Mouse (Mus musculus): ENCODE measurements around the gene Plcd1. TPM values are rescaled to one million over a fixed set of nuclear protein-coding genes. Genes with fewer than 3 reads are reported as not detected.

Gene Plcd1
- polyA plus RNA-seq, 1 experiment from 2014 or later: 2.8 TPM

DNA sequence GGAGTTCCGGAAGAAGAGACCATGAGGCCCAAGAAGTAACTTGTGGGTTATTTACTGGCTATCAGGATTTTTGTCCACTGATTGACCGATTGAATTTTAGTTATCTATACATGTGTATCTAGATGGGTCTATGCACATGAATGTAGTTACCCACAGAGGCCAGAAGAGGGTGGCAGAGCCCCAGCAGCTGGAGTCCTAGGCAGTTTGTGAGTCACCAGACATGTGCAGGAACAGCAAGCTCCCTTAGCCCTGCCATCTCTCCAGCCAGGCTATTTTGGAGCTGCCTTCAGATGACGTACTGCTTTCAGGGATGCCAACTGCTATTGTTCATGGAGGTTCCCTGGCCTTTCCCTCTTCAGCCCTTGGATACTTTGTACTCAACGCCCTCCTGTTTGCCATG, 14.3 kb upstream of the Plcd1 start:
- no peaks in the 10 kb centered on the region for H3K9me3 ChIP-seq (replicated peaks)
- ATAC-seq: no peak
- no peak overlapping the region for H3K4me3 ChIP-seq
- WGBS (ENCODE audit: insufficient replicate concordance): 61% methylated on average over 4 of the region's 4 CpGs
- H3K4me1 ChIP-seq: no peaks in the 10 kb centered on the region
- H3K27me3 ChIP-seq (replicated peaks): peaks cover 18% of the 10 kb centered on the region
- no peak overlapping the region for H3K9ac ChIP-seq
- no peak overlapping the region for H3K4me2 ChIP-seq
- H3K36me3 ChIP-seq: no peaks in the 10 kb centered on the region
- H3K27ac ChIP-seq: no peak overlapping the region

DNA sequence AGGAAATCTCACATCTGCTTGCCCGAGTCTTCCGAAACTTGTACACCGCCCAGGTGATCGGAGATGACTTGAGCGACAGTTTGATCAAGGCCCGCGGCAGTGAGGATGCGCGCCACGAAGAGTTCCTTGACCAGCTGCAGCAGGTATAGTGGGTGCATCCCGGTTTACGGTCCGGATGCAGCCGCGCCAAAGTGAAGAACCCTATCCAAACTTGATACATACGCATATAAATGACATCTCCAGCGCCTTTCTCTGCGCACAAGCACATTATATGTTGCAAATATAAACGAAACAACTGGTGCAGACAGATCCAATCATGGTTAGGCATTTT, 9.4 kb upstream of the Plcd1 start:
- WGBS (ENCODE audit: insufficient replicate concordance): 2% methylated on average over 19 of the region's 19 CpGs
- no peak overlapping the region for H3K27ac ChIP-seq
- H3K4me2 ChIP-seq: peak overlapping the region; percentile 80

DNA sequence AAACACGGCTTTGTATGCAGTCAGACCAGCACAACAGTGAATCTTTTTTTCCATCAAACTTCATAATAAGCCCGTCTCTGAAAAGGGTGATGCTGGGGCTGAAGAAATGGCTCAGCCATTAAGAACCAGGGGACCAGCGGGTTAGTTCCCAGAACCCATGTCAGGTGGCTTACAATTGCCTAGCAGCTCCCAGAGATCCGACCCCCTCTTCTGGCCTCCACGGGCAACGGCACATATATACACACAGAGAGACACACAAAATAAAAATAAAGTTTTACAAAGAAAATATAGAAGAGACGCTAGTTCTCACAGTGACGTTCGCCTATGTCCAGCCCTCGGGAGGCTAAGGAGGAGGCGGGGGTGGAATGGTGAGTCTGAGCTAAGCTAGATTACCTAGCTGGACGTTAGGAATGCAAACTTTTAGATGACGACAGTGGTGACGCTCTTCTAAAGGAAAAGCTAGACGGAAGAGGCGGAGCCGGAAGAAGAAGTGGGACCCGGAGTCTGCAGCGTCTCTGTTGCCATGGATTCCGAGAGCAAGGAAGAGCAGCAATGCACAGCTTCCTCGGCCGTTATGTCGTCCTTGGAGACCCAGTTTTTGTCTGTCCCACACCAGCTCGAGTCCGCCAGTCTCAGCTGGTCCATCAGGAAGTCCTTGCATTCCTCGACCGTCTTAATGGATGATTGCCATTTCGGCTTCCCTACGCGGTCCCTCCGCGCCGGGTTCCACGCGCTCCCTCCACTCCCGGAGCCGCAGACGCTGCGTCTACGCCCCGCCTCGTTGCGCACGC, 8.9 kb upstream of the Plcd1 start, which contains the start of gene Dlec1:
TSS of gene Dlec1 (plus strand) at position 487 of the 791 bp plus-strand sequence.
- Histone ChIP-seq H3K9ac (no peak within 1 kb of the TSS), H3K4me3 (peak within 1 kb of the TSS; percentile 61), H3K4me1 (no peaks in the 10 kb centered on the region), H3K9me3 (replicated peaks) (no peaks in the 10 kb centered on the region), H3K36me3 (no peaks in the 10 kb centered on the region), H3K27me3 (replicated peaks) (peaks cover 32% of the 10 kb centered on the region), H3K27ac (no peak within 1 kb of the TSS), H3K4me2 (peak within 1 kb of the TSS; percentile 80)
- 3% methylated on average over 44 of the region's 44 CpGs for WGBS (ENCODE audit: insufficient replicate concordance)
- ATAC-seq: peak; percentile 75

More for the DNA sequence above, 9.4 kb upstream of the Plcd1 start:
- no peak; the same call in 1 of the 2 replicates for ATAC-seq
- Histone ChIP-seq H3K27me3 (replicated peaks) (peaks cover 28% of the 10 kb centered on the region), H3K9ac (no peak overlapping the region), H3K9me3 (replicated peaks) (no peaks in the 10 kb centered on the region), H3K36me3 (no peaks in the 10 kb centered on the region), H3K4me3 (peak overlapping the region; percentile 61), H3K4me1 (no peaks in the 10 kb centered on the region)

DNA sequence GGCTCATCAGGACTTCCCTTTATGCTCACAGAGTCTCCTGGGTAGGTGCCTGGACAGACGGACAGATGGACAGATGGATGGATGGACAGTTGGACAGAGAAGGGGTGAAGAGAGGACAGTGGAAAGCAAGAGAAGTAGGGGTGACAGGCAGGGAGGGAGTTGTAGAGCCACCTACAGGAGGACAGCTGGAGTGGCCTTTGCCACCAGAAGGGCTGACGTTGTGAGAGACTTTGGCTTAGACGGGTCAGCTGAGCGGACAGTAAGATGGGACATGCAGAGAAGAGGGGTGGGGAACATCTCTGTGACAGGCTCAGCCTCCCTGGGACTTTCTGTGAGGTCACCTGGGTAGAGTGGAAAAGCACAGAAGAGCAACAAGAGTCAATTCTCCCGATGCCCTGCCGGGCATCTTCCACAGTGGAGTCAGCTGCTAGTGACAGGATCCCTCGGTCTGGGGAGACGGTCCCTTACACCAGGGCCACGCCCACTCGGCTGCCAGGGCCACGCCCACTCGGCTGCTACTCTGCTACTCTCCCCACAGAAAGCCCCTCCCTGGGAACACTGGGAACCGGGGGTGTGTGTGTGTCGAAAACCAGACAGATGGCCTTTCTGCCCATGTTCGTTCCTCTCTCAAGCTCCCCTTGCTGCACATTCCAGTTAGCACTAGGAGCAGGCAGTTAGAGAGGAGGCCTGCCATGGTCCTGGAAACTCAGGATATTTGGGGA, 7.0 kb upstream of the Plcd1 start:
- H3K4me3 ChIP-seq: no peak overlapping the region
- peaks cover 49% of the 10 kb centered on the region for H3K27me3 ChIP-seq (replicated peaks)
- H3K9ac ChIP-seq: no peak overlapping the region
- H3K9me3 ChIP-seq (replicated peaks): no peaks in the 10 kb centered on the region
- H3K27ac ChIP-seq: no peak overlapping the region
- 17% methylated on average over 15 of the region's 15 CpGs for WGBS (ENCODE audit: insufficient replicate concordance)
- no peaks in the 10 kb centered on the region for H3K36me3 ChIP-seq
- ATAC-seq: no peak
- H3K4me1 ChIP-seq: no peaks in the 10 kb centered on the region
- no peak overlapping the region for H3K4me2 ChIP-seq

DNA sequence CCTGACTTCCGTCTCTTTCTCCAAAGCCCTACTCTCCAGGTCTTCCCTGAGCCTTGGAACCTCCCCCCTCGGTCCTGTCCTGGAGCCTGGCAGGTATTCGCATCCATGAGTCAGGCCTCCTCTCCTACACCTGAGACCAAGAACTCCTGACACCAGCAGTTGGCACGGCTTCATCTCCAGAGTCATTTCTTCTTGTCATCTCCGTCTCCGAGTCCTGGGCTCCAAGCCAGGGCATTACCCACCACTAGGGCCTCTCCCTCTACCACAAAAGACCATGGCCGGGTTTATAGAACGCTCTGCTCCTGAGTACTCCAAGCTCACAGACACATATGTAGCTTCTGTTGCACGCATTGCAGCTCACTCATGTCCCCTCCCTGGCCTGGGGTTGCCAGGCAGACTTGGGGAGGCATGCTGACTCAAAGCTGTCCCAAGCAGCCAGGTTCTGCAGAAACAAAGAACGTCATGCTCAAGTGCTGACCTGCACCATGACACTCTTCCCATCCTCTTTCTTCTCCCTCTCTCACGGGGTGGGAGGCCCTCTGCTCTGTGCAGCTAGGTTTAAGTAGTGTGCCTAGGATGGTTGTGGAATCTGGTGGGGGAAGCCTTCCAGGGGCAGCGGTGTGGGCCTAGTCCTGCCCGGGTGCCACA, 1.3 kb upstream of the Plcd1 start:
- no peaks in the 10 kb centered on the region for H3K9me3 ChIP-seq (replicated peaks)
- no peak for ATAC-seq
- H3K27ac ChIP-seq: no peak overlapping the region
- WGBS (ENCODE audit: insufficient replicate concordance): 67% methylated on average over 13 of the region's 13 CpGs
- H3K4me1 ChIP-seq: 0 out of 2 replicates have a peak, but pooled peaks cover 4% of the 10 kb centered on the region
- no peak overlapping the region for H3K4me2 ChIP-seq
- no peak overlapping the region for H3K4me3 ChIP-seq
- no peaks in the 10 kb centered on the region for H3K36me3 ChIP-seq
- H3K27me3 ChIP-seq (replicated peaks): peaks cover 82% of the 10 kb centered on the region
- no peak overlapping the region for H3K9ac ChIP-seq

DNA sequence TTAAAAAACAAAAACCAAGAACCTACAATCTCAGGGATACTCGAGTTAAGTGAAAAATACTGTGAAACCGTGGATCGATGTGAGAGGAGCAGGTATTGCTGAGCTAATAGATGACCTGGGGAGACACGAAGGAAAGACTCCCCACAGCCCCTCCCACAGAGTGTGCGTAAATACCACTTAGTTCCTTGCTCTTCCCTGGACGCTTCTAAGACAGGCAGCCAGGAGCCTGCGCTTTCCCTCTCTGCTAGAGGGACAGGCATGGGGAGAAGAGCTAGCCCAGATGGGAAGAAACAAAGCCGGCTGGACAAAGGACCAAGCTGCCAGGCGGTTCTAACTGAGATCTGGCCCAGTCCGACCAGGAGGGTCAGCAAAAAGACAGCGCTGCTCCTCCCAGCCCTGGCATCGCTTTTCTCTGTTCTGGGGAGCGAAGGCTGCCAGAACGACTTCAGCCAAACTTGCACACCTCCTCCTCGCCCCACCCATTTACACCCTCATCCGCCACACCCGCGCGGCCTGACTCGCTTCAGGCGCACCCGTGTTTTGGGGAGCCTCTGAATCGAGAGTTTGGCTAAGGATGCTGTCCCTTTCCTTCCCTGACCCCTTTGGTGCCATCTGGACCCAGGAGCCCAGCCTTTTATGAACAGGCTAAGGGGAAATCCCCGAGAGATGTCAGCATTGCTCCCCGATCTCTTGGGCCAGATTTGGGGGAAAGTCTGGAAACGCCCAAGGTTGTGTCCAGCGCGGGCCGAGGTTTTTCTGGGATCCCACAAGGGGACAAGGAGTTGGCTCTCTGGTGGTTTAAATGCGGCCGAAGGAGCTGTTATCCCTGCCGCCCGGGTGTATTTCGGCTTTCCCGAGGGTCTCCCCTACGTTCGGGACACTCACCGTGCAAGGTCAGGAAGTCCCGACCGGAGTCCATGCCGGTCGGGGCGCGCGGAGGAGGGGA, 556 bp downstream of the Plcd1 start:
- Histone ChIP-seq H3K9me3 (replicated peaks) (no peaks in the 10 kb centered on the region), H3K27ac (no peak overlapping the region), H3K4me2 (peak overlapping the region; percentile 59), H3K4me3 (peak overlapping the region; percentile 43), H3K36me3 (no peaks in the 10 kb centered on the region), H3K9ac (no peak overlapping the region), H3K4me1 (peaks cover 14% of the 10 kb centered on the region), H3K27me3 (replicated peaks) (peaks cover 92% of the 10 kb centered on the region)
- 5% methylated on average over 45 of the region's 45 CpGs for WGBS (ENCODE audit: insufficient replicate concordance)
- ATAC-seq: no peak

DNA sequence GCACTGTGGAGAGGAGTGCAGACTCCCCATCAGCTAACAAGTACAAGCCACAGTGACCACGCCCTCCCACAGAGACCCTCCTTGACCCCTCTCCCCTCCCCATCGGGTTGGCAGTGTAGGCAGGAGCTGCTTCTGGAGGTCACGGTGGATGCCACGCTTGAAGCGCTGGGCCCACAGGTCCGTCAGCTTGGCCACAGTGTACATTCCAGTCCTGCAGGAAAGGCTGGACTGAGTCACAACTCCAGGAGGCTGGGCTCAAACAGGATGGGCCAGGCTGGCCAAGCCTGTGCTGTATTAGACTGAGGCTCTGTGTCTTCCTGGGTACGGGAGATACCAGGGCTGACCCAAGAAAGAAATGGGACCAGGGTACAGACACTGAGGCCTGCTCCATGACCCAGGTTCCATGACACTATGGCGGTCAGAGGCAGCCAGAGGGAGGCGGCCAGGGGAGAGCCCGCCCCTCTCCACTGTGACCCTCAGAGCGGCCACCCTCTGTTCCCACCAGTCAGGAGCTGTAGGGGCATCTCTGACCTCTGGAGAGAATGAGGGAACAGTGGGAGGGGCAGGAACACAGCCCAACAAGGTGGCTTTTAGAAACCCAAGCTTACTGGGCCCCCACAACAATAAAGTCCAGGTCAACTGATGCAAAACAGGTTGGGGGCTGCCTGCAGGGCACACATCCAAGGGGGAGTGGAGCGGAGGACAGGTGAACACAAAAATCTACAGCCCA, 1.6 kb downstream of the Plcd1 start:
- peaks cover 17% of the 10 kb centered on the region for H3K4me1 ChIP-seq
- ATAC-seq: no peak
- no peak overlapping the region for H3K4me2 ChIP-seq
- 59% methylated on average over 12 of the region's 12 CpGs for WGBS (ENCODE audit: insufficient replicate concordance)
- H3K36me3 ChIP-seq: no peaks in the 10 kb centered on the region
- no peak overlapping the region for H3K27ac ChIP-seq
- H3K9ac ChIP-seq: no peak overlapping the region
- H3K27me3 ChIP-seq (replicated peaks): peaks cover 95% of the 10 kb centered on the region
- H3K4me3 ChIP-seq: no peak overlapping the region
- no peaks in the 10 kb centered on the region for H3K9me3 ChIP-seq (replicated peaks)

DNA sequence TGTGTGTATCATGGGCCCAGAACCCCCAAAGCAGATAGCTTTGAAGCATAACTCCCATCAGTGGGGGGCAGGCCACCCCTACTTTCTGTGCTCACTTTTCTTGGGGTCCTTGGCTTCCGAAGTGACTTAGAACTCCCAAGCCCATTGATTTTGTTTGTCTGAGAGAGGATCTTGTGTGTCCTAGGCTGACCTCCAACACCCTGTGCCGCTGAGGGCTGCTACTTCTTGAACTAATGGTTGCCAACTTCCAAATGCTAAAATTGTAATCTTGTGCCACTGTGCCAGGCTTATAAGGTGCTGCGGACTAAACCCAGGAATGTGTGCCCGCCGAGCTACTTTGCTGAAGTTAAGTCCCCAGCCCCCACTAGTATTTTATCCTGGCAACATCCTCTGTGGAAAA, 2.8 kb downstream of the Plcd1 start:
- no peak for ATAC-seq
- Histone ChIP-seq H3K9ac (no peak overlapping the region), H3K36me3 (no peaks in the 10 kb centered on the region), H3K4me3 (no peak overlapping the region), H3K9me3 (replicated peaks) (no peaks in the 10 kb centered on the region), H3K4me2 (no peak overlapping the region), H3K27me3 (replicated peaks) (peaks cover 95% of the 10 kb centered on the region), H3K27ac (no peak overlapping the region), H3K4me1 (peaks cover 17% of the 10 kb centered on the region)
- 78% methylated on average over 5 of the region's 5 CpGs for WGBS (ENCODE audit: insufficient replicate concordance)

DNA sequence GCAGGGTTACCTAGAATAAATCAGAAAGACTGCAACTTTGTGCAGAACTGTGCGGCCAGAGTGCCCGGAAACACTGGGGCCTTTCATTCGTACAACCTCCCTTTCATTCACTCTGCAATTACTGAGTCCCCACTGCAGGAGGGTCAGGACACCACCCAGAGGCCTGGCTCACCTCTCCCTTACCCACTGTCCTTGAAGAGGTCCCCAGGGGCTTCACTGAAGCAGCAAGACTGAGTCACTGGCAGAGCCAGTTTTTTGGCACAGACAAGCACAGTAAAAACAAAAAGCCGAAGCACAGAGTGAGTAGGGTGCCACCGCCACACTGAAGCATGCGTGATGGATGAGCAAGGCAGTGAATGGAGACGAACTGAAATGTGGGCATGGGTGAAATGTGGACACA, 3.9 kb downstream of the Plcd1 start:
- Histone ChIP-seq H3K4me1 (peaks cover 17% of the 10 kb centered on the region), H3K36me3 (no peaks in the 10 kb centered on the region), H3K9ac (no peak overlapping the region), H3K27me3 (replicated peaks) (peaks cover 88% of the 10 kb centered on the region), H3K4me2 (no peak overlapping the region), H3K9me3 (replicated peaks) (no peaks in the 10 kb centered on the region), H3K4me3 (no peak overlapping the region), H3K27ac (no peak overlapping the region)
- no peak for ATAC-seq
- 75% methylated on average over 7 of the region's 7 CpGs for WGBS (ENCODE audit: insufficient replicate concordance)

DNA sequence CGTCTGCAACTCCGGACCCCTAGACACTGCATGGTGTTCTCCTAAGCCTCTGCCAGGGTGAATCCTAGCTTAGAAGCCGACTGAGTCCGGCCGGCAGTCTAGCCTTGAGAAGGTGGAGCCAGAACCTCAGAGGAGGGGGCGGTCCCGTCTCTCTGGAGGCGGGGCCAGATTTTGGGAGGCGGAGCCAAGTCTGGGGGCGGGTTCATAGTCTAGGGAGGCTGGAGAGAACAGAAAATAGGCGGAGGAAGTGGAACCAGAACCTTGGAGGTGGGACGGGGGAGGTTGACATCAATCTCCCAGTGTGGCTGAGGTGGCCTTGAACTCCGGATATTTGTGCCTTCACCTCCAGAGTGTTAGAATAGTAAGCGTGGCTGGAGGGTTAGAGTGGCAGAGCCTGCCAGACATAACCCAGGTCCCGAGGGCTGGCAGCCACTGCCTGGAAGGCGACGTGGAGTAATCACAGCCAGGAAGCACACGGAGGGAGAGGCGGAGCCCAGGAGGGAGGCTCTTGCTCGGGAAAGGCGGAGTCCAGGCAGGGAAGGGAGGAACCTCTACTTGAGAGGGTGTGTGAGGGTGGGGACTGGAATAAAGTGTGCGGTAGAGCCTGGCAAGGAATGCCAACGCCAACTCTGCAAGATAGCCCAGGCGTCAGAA, 5.0 kb downstream of the Plcd1 start:
- Histone ChIP-seq H3K9me3 (replicated peaks) (no peaks in the 10 kb centered on the region), H3K4me3 (peak overlapping the region; percentile 44), H3K27me3 (replicated peaks) (peaks cover 77% of the 10 kb centered on the region), H3K36me3 (no peaks in the 10 kb centered on the region), H3K27ac (no peak overlapping the region), H3K4me1 (peaks cover 14% of the 10 kb centered on the region), H3K9ac (peak overlapping the region; percentile 40; the same call in 1 of the 2 replicates), H3K4me2 (peak overlapping the region; percentile 66)
- peak; percentile 68 for ATAC-seq
- under 1% methylated on average over 24 of the region's 24 CpGs for WGBS (ENCODE audit: insufficient replicate concordance)
